Comparison of ENCODE assay signal across 8 mouse cellular contexts in genomic region chr13:107461048-107461912, GRCm38 (mm10).
DNase-seq lines count a peak whose midpoint lies in the region; ATAC-seq lines count a peak whose summit lies in the region.

No protein-coding gene starts in this region.

- H3K27ac ChIP-seq in intestine, embryonic 14.5 days (ENCODE audit: low read depth) = no peak overlapping the region

- no peaks in the 10 kb centered on the region for H3K9me3 ChIP-seq in intestine, embryonic 14.5 days (ENCODE audit: control insufficient read depth, low read length)
- peaks cover 7% of the 10 kb centered on the region for H3K9me3 ChIP-seq in megakaryocyte, embryonic 14.5 days

- no peaks in the 10 kb centered on the region for H3K27me3 ChIP-seq in intestine, embryonic 14.5 days (replicated peaks; ENCODE audit: control insufficient read depth, insufficient read depth, low read length)
- no peaks in the 10 kb centered on the region for H3K27me3 ChIP-seq in megakaryocyte, embryonic 14.5 days (replicated peaks)

- H3K4me1 ChIP-seq in intestine, embryonic 14.5 days (replicated peaks; ENCODE audit: control insufficient read depth, insufficient read depth, low read length) = 0 out of 2 replicates have a peak, but pooled peaks cover 3% of the 10 kb centered on the region
- peaks cover 12% of the 10 kb centered on the region for H3K4me1 ChIP-seq in megakaryocyte, embryonic 14.5 days

- peak; percentile 75 for DNase-seq in adipocyte (ENCODE audit: low spot score)
- DNase-seq in cerebellum, postnatal 36 days = peak; percentile 54 to 62
- DNase-seq in gastrocnemius, postnatal 14 days = peak; percentile 21
- DNase-seq in intestine, embryonic 14.5 days (ENCODE audit: low spot score) = peak; percentile 75
- DNase-seq in left cerebral cortex, adult 8-10 months (ENCODE audit: low spot score in 2 of 2) = peak; percentile 17 to 44
- peak; percentile 47 to 52 for DNase-seq in right cerebral cortex, postnatal 36 days (ENCODE audit: low spot score in 2 of 2)
- no peak for DNase-seq in B cell, adult 2 months

- ATAC-seq in intestine, embryonic 14.5 days (replicated peaks; ENCODE audit: low FRiP score, low TSS enrichment, low read depth) = peak; percentile 82

- H3K4me2 ChIP-seq in intestine, embryonic 14.5 days (ENCODE audit: low read length) = peak overlapping the region; percentile 28; the same call in 1 of the 2 replicates

- WGBS in intestine, embryonic 14.5 days = 18% methylated on average over 16 of the region's 16 CpGs

- H3K4me3 ChIP-seq in intestine, embryonic 14.5 days (ENCODE audit: low read depth, low read length) = no peak overlapping the region
- H3K4me3 ChIP-seq in megakaryocyte, embryonic 14.5 days (replicated peaks) = peak overlapping the region; percentile 69

- intact Hi-C loops in gastrocnemius, postnatal 14 days (cut with DNase I; ENCODE audit: low total_unique reads) = loop anchor here (10.0 kb wide), 1 partner anchor 584 kb away; the partner anchor contains the start of gene Smim15

- no peaks in the 10 kb centered on the region for H3K36me3 ChIP-seq in intestine, embryonic 14.5 days (ENCODE audit: control insufficient read depth, insufficient read depth, low read length)
- H3K36me3 ChIP-seq in megakaryocyte, embryonic 14.5 days (replicated peaks; ENCODE audit: low read length) = no peaks in the 10 kb centered on the region

- no peak overlapping the region for H3K9ac ChIP-seq in intestine, embryonic 14.5 days (ENCODE audit: low read length)

Comparison
In these comparisons a context has a peak if more than half of its experiments do, and no peak if none do; other contexts are left out.
1. DNase-seq: peak in adipocyte (single experiment), cerebellum, postnatal 36 days (2 of 2), gastrocnemius, postnatal 14 days (single experiment), intestine, embryonic 14.5 days (single experiment), left cerebral cortex, adult 8-10 months (2 of 2) and right cerebral cortex, postnatal 36 days (2 of 2); none in B cell, adult 2 months (0 of 2).